Mouse (Mus musculus): ENCODE measurements around the gene Mapkapk3.

Mapkapk3 gene

DNA sequence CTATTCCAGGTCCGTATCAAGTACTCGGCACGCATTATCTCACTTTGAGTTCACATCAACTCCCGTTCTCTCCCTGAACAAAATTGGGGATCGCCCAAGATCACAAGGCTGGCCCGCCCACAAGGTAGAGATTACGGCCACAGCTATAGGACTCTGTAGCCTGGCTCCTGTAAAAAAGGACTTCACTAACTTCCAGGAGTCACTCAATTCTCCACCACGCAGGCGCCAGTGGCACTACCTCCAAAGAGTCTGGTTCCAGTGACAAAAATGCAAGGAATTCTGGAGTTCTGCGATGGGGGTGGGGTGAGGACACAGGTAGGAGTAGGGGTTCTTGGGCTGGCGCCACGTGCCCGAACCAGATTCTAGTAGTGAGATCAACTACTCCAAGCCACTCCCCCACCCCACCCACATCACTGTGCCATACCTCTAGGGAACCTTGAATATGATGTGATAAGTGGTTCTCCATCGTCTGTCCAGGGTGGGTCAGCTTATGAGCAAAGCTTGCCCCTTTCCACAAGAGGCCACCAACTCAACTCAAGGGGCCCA, 1.5 kb downstream of the Mapkapk3 start:
- DNase-seq, result no peak

GRCm38 (mm10) chr9:107287294-107287693, 2.4 kb downstream of the Mapkapk3 start:
- DNase-seq, result no peak

GRCm38 (mm10) chr9:107285009-107285408, 4.7 kb downstream of the Mapkapk3 start:
- DNase-seq, result no peak

- DNase-seq, result no peak
These were observed 6.7 kb downstream of the Mapkapk3 start for GRCm38 (mm10) chr9:107282951-107283350.

DNA sequence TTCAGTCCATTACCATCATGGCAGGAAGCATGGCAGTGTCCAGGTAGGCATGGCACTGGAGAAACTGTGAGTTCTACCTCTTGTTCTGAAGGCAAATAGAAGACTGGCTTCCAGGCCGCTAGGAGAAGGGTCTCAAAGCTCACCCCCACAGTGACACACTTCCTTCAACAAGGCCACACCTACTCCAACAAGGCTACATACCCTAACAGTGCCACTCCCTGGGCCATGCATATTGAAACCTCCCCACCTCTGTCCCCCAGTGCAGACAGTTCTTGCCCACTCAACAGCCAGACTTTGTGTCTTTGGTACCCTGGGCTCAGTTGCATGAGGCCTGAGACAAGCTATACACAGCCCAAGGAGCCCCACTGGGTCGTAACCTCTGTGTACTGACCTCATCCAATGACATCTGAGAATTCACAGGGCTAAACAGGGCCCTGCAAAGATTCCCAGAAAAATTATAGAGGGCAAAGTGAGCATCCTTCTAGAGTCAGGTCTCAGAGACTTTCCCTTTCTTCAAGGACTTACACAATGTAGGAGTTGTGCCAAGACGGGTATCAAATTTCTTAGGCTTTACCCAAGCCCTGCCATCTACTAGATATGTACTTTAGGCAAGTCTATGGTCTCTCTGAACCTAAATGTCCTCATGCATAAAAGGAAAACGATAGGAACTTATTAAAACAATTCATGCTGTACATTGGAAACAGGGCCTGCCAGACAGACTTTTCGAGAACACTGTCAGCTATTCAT, 8.3 kb downstream of the Mapkapk3 start:
- no peak for DNase-seq

- DNase-seq, result no peak
These were observed 9.2 kb downstream of the Mapkapk3 start for GRCm38 (mm10) chr9:107280322-107281027.

DNA sequence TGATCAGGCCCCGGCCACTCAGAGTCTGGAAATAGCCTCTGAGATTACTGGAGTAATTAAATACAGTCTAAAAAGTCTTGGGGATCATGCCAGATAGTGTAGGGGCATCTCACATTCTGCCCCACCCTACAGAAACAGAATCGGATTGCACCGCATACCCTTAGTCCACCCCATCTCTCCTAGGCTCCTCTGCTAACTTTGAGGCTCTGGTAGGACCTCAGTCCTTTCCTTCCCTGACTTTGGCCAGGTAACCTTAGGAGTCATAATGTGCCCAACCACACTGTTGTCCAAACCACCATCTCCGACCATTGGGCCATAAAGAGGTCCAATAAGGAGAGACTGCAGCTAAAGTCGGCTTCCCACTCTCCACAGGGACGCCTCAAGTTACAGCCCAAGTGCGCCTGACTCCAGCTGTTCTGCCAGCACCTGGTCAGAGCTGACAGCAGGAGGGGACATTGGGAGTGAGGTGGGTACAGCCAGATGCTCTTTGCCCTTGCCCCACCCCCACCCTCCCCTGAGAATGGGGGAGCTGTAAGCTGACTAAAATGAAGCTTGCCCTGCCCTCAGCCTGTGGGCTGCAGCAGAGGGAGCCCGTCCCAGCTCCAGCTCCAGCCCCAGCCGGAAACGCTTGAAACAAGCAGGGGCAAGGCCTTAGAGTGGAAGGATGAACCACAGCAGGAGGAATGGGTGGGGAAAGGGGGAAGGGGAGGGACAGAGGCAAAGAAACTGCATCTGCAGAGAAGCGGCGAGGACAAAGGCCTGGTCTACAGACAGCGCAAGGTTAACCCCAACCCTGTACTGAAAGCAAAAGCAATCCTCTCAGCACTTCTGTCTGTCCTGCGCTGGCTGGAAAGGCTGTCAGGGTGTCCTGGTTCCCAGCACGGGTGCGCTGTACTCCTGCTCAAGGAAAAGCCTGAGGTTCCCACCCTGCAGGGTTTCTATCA, 10.0 kb downstream of the Mapkapk3 start:
- DNase-seq, result no peak

- peak; percentile 84 to 85 for DNase-seq
These were observed 10.9 kb downstream of the Mapkapk3 start for GRCm38 (mm10) chr9:107278527-107279377.

- DNase-seq, result peak; percentile 51 to 56
These were observed 11.6 kb downstream of the Mapkapk3 start for GRCm38 (mm10) chr9:107278126-107278525.

DNA sequence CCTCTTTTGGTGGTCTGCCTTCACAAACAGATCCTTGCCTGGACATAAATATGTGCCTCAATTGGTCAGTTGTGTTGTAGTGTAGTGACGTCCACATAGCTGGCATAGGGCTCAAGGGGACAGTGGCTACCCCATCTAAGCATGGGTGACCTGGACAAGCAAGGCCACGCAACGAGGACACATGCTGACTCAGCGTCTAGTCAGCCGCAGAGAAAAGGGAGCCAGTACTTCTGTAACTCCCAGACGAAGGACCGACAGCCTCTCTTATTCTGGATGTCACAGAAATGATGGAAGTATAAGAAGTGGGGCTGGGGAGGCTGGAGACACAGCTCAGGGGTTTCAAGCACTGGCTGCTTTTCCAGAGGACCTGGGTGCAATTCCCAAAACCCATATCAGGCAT, 12.1 kb downstream of the Mapkapk3 start:
- no peak for DNase-seq

- DNase-seq, result peak in 1 of 2 experiments; percentile 49
These were observed 14.0 kb downstream of the Mapkapk3 start for GRCm38 (mm10) chr9:107275710-107276109.

DNA sequence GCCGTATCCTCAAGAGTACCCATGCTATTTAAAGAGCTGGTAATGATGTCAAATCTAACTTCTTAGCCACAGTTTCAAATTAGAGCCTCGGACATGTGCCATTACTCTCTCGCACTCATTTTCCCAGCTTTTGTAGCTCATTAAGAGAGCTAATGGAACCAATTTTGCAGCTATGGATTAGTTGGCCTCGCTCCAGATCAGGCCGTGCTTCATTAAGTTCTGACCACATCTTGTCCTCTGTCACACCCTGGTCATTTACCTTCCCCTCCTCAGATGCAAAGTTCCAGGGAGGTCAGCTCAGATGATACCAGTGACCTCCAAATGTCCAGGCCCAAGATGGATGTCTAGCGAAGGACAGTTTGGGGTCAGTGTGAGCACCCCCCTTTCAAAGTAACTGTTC, 14.9 kb downstream of the Mapkapk3 start:
- no peak for DNase-seq

- no peak for DNase-seq
These were observed 16.5 kb downstream of the Mapkapk3 start for GRCm38 (mm10) chr9:107273184-107273583.

DNA sequence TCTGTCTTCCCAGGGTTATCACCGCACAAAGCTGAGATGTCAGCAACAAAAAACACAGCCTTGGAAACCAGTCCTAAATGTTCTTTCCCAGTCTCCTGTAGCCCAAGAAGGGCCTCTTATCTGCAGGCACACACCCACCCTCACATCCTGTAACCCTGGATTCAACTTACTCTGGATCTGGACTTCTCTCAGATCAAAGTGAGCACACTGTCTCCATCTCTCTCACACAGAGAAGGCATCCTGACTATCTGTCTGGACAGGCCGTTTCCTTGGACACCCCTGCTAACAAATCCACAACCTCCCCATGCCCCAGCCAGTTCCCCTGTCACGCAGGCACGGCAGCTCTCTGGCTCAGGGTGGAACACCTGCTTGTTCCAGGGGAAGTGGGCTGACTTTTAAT, 17.4 kb downstream of the Mapkapk3 start:
- no peak for DNase-seq

GRCm38 (mm10) chr9:107271177-107271938, 18.3 kb downstream of the Mapkapk3 start:
- DNase-seq, result peak in 1 of 2 experiments; percentile 27

DNA sequence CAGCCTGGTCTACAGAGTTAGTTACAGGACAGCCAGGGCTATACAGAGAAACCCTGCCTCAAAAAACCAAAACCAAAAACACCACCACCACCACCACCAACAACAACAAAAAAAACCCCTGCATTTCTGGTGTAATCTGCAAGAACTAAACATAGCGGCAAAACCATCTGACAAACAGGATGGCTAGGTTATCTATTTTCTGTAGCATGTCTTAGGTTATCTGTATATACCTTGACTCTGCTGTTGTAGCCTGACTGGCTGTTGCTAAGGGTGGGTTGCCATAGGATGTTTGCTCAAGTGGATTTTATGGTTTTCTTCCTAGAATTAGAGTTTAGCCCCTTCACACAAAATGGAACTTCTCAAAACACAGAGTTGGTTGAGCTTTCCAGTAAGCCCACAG, 19.9 kb downstream of the Mapkapk3 start:
- no peak for DNase-seq

GRCm38 (mm10) chr9:107267721-107268402, 21.8 kb downstream of the Mapkapk3 start:
- no peak for DNase-seq

DNA sequence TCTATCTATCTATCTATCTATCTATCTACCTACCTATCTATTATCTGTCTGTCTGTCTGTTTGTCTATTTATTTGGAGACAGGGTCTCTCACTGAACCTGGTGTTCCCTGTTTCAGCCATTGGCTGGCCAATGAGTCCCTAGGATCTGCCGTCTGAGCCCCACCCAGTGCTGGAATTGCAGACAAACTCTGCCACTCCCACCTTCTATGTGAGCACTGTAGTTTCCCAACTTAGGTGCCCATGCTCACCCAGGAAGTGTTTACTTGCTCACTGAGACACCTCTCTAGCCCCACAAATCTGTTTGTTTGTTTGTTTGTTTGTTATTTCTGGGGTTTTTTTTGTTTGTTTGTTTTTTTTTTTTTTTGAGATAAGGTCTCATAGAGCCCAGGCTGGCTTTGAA, 22.6 kb downstream of the Mapkapk3 start:
- no peak for DNase-seq

- no peak for DNase-seq
These were observed 24.9 kb downstream of the Mapkapk3 start for GRCm38 (mm10) chr9:107264731-107265130.

DNA sequence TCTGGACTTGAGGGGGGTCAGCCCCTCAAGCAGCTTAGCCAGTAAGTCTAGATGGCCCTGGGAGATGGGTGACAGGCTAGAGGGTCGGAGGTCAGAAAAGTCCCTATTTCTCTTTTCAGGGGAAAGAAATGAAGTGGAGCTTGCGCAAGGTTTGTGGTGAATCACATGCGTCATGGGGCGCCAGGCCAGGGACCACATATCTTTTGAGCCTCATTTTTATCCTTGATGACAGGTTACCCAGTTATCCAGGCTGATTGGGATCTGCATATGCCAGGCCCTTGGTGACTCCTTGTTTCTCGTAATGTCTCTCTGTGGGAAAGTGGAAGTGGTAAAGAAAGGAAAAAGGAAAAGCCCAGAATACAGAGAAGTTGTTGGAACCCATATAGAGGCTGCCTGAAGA, 25.8 kb downstream of the Mapkapk3 start:
- no peak for DNase-seq

- DNase-seq, result no peak
These were observed 27.3 kb downstream of the Mapkapk3 start for GRCm38 (mm10) chr9:107262375-107262774.

Measured in cerebellum, adult 18-20 months (tissue).